Mouse (Mus musculus) C2C12 (cell line): ENCODE measurements around the gene Csf3r. TPM values are rescaled to one million over a fixed set of nuclear protein-coding genes. Genes with fewer than 3 reads are reported as not detected.
"Not testable (repeated sequence)": the region's sequence is repeated elsewhere in the genome, so short reads cannot be mapped to it uniquely, and the experiment has no call there.

Experiments
- H3K27me3 ChIP-seq: one replicate; pipeline ENCODE4 v1.6.1; 2011; ENCODE audit not compliant: control insufficient read depth, insufficient read depth, insufficient read length
- H3K36me3 ChIP-seq: one replicate; pipeline ENCODE4 v1.6.1; 2011; ENCODE audit not compliant: control insufficient read depth, insufficient read depth
- H3K4me3 ChIP-seq: one replicate; pipeline ENCODE4 v1.5.1; 2011; ENCODE audit warnings: mild to moderate bottlenecking, control low read depth; ENCODE audit not compliant: poor library complexity, insufficient read depth, severe bottlenecking
- H3K79me2 ChIP-seq: one replicate; pipeline ENCODE4 v1.6.1; 2011; ENCODE audit not compliant: control insufficient read depth, insufficient read depth
- H3K79me3 ChIP-seq: one replicate; pipeline ENCODE4 v1.6.1; 2011; ENCODE audit warnings: low read depth, control low read depth
- H3ac ChIP-seq: one replicate; pipeline ENCODE3; 2011; ENCODE audit warnings: low read depth; ENCODE audit not compliant: control insufficient read depth, insufficient read length
- CEBPB ChIP-seq: IDR thresholded peaks from one replicate; pipeline ENCODE4 v1.6.1; 2011; ENCODE audit warnings: low read depth, mild to moderate bottlenecking, control low read depth, moderate library complexity
- CTCF ChIP-seq: IDR thresholded peaks from one replicate; pipeline ENCODE4 v1.5.1; 2011; ENCODE audit not compliant: control insufficient read depth, insufficient read depth, insufficient read length
- FOSL1 ChIP-seq: IDR thresholded peaks from one replicate; pipeline ENCODE4 v1.8.0; 2011; ENCODE audit warnings: mild to moderate bottlenecking, low read length; ENCODE audit not compliant: poor library complexity, insufficient read depth, severe bottlenecking
- MAX ChIP-seq: IDR thresholded peaks from one replicate; pipeline ENCODE4 v1.6.1; 2011; ENCODE audit warnings: mild to moderate bottlenecking, control low read depth
- MYOD1 ChIP-seq: IDR thresholded peaks from one replicate; pipeline ENCODE4 v1.6.1; 2011; ENCODE audit warnings: low read depth; ENCODE audit not compliant: control insufficient read depth, insufficient read length
- MYOG ChIP-seq: IDR thresholded peaks from one replicate; pipeline ENCODE4 v1.6.1; 2011; ENCODE audit not compliant: control insufficient read depth, insufficient read length; ENCODE audit errors: extremely low read depth
- USF1 ChIP-seq: IDR thresholded peaks from one replicate; pipeline ENCODE4 v1.6.1; 2011; ENCODE audit warnings: low read depth, mild to moderate bottlenecking, control low read depth, moderate library complexity
- long read RNA-seq, 2 experiments: library from polyadenylated mRNA; unstranded; transcript quantifications; one replicate each; pipeline ENCODE4 v2.0.0; 2019 to 2020
- polyA plus RNA-seq: library from polyadenylated mRNA; unstranded; fragments of >200 nt; fragmentation: generic; extraction: Trizol; gene quantifications from one replicate; pipeline ENCODE4 v1.2.1, GENCODE M21; 2012; ENCODE audit warnings: missing spikeins

Gene Csf3r
- polyA plus RNA-seq = not detected
- long read RNA-seq, experiment 1 = 0 reads
- long read RNA-seq, experiment 2 = 0 reads

- no peaks in the 10 kb centered on the region for H3K79me2 ChIP-seq
- no peak for TF ChIP-seq CEBPB
- no peak for TF ChIP-seq MYOG
- no peak for TF ChIP-seq MAX
- TF ChIP-seq CTCF = no peak
- no peaks in the 10 kb centered on the region for H3K79me3 ChIP-seq
- no peak within 1 kb of the TSS for H3ac ChIP-seq
- H3K36me3 ChIP-seq = no peaks in the 10 kb centered on the region
- peaks cover 43% of the 10 kb centered on the region for H3K27me3 ChIP-seq
- no peak within 1 kb of the TSS for H3K4me3 ChIP-seq
These were observed at the start of gene Csf3r for GRCm38 (mm10) chr4:126024303-126024900. Csf3r (plus strand) TSS chr4:126024550.

GRCm38 (mm10) chr4:125977768-125978167, 46.6 kb upstream of the Csf3r start:
- Histone ChIP-seq H3K4me3 (no peak overlapping the region), H3K79me2 (no peaks in the 10 kb centered on the region)

GRCm38 (mm10) chr4:125983279-125983678, 41.1 kb upstream of the Csf3r start:
- Histone ChIP-seq H3ac (no peak overlapping the region), H3K36me3 (no peaks in the 10 kb centered on the region), H3K27me3 (peaks cover 35% of the 10 kb centered on the region), H3K79me2 (no peaks in the 10 kb centered on the region), H3K4me3 (no peak overlapping the region), H3K79me3 (no peaks in the 10 kb centered on the region)
- TF ChIP-seq MYOG (no peak), CTCF (no peak), MAX (no peak), FOSL1 (no peak), MYOD1 (no peak), CEBPB (no peak), USF1 (no peak)

More at GRCm38 (mm10) chr4:125977768-125978167, 46.6 kb upstream of the Csf3r start:
- Histone ChIP-seq H3K27me3 (peaks cover 6% of the 10 kb centered on the region), H3K79me3 (no peaks in the 10 kb centered on the region), H3ac (no peak overlapping the region), H3K36me3 (no peaks in the 10 kb centered on the region)
- TF ChIP-seq MYOG (no peak), CEBPB (no peak), MYOD1 (no peak), USF1 (no peak), FOSL1 (no peak), MAX (no peak), CTCF (no peak)

- not testable (repeated sequence) for H3K79me3 ChIP-seq, H3K79me2 ChIP-seq, H3ac ChIP-seq, H3K36me3 ChIP-seq, H3K4me3 ChIP-seq
- H3K27me3 ChIP-seq = peaks cover 49% of the 10 kb centered on the region
These were observed 38.6 kb upstream of the Csf3r start for GRCm38 (mm10) chr4:125985703-125986102.

GRCm38 (mm10) chr4:125987071-125987470, 37.3 kb upstream of the Csf3r start:
- Histone ChIP-seq H3ac (no peak overlapping the region), H3K36me3 (no peaks in the 10 kb centered on the region), H3K4me3 (no peak overlapping the region), H3K79me3 (no peaks in the 10 kb centered on the region), H3K79me2 (no peaks in the 10 kb centered on the region), H3K27me3 (peaks cover 54% of the 10 kb centered on the region)
- TF ChIP-seq USF1 (no peak), MYOD1 (no peak), MYOG (no peak), CTCF (no peak), MAX (no peak), CEBPB (no peak)

GRCm38 (mm10) chr4:125989061-125989460, 35.3 kb upstream of the Csf3r start:
- Histone ChIP-seq H3K79me2 (no peaks in the 10 kb centered on the region), H3K79me3 (no peaks in the 10 kb centered on the region), H3ac (no peak overlapping the region), H3K27me3 (peaks cover 49% of the 10 kb centered on the region), H3K36me3 (no peaks in the 10 kb centered on the region), H3K4me3 (no peak overlapping the region)
- TF ChIP-seq MAX (no peak), FOSL1 (no peak), MYOD1 (no peak), CEBPB (no peak), CTCF (no peak), USF1 (no peak), MYOG (no peak)
